Mouse (Mus musculus) layer of hippocampus, postnatal 25 days (tissue): ENCODE data around the gene Vamp8. TPM values are rescaled to one million over a fixed set of nuclear protein-coding genes. Genes with fewer than 3 reads are reported as not detected.
A peak's percentile ranks its signal among the peaks of the same experiment; 100 is the strongest.

Experiments
- DNase-seq, 2 experiments: peaks; one replicate each; pipeline ENCODE4 v3.0.0; 2022; ENCODE audit warnings: mixed read lengths in 2 of 2, low spot score in 1 of 2; ENCODE audit errors: extremely low spot score in 1 of 2
- total RNA-seq, 2 experiments: library from RNA; stranded (reverse); gene quantifications; 2 replicates each; pipeline ENCODE4 v1.2.3; 2021

Gene Vamp8
- total RNA-seq, 2 experiments from 2014 or later = 14.3 to 16.2 TPM

DNA sequence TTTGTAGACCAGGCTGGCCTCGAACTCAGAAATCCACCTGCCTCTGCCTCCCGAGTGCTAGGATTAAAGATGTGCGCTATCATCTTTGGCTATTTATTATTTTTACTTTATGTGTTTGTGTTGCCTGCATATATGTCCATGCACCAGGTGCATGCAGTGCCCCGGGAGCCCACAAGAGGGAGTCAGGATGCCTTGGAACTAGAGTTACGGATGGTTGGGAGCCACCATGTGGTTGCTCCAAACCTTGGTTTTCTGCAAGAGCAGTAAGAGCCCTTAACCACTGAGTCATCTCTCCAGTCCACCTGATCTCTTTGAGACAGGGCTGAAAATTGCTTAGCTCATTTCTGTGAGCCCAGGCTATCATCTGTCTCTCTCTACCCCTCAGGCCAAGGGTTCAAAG lies 16.6 kb upstream of the Vamp8 start:
- peak; percentile 47 to 87 for DNase-seq

DNA sequence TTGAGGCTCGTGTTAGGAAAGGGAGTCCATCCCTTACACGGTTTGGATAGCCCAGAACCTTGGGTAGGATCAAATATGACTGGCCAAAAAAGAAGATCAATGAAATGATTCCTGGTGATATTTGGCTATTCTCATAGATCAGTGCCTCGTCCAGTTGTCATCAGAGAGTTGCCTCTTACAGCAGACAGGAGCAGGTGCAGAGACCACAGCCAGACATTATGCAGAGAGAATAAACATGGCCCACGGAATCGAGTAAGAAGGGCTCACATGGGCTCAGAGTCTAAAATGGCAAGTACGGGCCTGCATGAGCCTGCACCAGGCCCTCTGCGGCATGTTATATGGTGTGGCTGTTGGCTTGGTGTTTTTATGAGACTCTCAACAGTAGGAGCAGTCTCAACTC lies 14.9 kb upstream of the Vamp8 start:
- no peak for DNase-seq

DNA sequence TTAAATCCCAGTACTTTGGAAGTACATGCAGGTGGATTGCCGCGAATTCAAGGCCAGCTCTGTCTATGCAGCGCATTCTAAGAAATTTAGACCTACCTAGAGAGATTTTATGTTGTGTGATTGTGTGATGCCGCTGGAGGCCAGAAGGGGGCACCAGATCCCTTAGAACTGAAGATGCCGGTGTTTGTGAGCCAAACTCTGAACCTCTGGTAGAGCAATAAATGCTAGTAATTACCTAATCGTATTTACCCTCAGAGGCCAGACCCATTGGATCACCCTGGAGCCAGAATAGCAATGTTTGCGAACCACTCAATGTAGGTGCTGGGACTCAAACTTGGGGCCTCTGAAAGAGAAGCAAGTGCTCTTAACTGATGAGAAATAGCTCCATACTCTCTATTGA lies 11.4 kb upstream of the Vamp8 start:
- peak; percentile 34 to 79 for DNase-seq

DNA sequence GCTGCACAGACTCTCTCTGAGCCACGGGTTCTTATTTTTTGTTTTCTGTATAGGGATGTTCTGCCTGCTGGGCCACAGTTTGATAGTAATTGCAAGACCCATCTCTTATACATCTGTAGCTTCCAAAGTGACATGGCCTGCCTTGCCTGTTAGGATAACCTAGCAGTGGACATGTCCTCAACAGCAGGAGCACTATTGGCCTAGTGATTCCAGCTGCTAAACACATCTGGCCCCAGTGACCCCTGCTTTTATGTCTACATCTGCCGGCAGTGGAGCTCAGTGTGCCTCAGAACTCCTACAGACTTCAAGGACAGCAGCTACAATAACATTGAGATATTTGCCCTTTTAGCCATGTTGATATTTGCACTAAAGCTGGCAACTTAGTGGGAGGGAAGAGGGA lies 9.5 kb upstream of the Vamp8 start:
- DNase-seq = no peak

DNA sequence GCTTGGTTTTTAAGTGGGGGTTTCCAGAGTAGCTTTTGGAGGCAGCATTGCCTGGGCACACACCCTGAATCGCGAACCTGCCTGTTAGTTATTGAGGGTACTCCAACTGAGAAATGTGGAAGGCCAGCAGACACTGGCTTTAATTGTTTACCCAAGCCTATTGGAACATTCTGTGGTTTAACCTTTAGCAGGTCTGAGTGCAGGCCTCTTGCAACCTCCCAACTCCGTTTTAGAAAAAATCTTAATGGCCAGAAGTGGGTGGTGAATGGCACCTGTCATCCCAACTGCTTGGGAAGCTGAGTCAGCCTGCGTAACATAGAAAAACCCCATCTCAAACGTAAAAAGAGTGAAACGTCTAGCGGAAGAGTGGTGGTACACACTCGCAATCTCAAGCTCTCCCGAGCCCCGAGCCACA lies 6.3 kb upstream of the Vamp8 start:
- no peak for DNase-seq

DNA sequence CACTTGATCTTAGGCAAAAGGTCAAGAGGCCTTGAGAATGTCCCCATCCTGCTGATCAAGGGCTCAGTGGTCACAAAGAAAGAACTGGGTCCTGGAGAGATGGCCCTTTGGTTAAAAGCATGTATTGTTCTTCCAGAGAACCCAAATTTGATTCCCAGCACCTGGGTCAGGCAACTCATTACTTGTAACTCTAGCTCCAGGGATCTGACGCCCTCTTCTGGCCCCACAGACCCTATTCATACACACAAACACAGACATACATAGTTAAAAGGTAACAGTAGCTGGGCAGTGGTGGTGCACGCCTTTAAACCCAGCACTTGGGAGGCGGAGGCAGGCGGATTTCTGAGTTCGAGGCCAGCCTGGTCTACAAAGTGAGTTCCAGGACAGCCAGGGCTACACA lies 1.8 kb upstream of the Vamp8 start:
- no peak for DNase-seq

DNA sequence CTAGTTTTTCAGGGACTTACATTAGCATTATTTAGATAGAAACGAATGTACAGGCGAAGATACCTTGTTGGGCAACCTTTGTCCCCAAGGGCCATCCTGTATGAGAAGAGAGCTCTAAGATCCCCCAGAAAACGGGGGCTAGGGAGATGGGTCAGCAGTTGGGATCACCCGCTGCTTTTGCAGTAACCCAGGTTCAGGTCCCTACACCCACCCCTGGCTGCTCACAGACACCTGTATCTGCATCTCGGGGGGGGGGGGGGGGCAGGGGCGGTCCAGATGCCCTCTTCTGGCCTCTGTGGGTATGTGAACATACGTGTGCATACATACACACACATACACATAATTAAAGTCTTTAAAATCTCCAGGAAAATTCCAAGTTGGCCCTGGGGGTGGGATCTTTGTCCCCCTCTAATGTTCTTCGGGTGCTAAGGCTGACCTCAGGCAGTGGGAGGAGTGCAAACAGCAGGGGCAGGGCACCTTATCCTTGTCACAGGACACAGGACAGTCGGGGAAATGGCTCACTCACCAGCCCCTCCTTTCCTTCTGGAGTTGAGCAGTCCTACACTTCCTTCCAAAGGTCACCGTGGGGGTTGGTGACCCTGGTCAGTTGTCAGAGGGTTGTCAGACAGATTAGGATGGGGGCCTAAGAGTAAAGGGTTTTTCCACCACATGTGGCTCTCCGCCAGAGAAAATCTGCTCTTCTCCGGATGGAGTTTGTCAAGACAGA lies 455 bp upstream of the Vamp8 start:
- DNase-seq = no peak

DNA sequence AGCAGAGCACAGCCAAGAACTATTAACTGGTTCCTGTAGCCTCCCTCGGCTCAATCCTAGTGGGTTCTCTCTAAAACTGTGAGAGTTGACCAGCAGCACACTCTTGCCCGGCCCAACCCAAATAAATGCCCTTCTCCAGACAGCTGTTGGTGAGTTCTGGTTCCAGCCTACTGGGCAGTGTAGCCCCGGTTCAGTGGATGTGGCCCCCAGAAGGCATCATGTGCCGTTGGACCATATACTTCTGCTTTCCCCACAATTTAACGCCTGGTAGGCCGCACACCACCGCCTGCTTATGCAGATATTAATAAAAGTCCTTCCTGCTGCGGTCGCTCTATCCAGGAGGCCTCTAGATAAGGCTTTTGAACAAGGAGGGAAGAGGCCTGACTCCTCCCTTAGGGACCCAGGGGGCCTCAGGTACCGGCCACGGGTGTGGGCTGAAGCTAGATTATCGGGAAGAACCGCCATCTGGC lies 997 bp downstream of the Vamp8 start:
- DNase-seq = peak; percentile 13 to 20

DNA sequence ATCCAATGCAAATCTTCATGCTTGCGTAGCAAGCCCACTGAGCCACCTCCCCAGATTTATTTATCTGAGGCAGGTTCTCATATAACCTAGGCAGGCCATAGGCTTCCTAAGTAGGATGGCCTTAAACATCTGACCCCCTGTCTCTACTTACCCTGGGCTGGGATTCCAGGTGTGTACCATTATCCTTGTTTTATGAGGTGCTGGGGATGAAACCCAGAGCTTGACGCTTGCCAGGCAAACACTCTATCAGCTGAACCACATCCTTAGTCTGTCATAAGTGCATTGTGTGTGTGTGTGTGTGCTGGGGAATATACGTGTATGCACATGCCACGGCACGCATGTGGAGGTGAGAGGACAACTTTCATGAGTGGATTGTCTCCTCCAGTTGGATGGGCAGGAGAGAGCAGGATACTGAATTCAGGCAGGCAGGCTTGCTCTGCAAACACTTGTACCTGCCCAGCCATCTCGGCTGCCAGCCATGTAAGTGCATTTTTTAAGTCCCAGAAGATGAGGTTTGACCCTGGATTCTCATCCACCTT lies 1.6 kb downstream of the Vamp8 start:
- DNase-seq = no peak

DNA sequence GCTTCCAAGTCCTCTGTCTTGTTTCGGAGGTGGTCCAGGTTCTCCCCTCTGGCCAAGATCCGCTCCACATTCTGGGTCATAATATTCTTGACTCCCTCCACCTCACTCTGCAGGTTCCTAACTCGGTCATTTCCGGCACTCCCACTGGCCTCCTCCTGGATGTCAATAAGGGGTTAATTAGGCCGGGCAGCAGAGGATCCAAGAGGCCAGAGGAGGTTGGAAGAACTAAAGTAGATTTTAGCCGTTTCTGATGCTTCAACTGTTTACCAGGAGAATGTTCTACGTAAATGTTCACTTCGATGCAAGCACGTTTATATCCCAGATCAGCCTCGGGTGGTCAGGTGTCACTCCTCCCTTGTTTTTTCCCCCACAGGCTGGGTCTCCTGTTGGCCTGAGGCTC lies 2.2 kb downstream of the Vamp8 start:
- DNase-seq = no peak

DNA sequence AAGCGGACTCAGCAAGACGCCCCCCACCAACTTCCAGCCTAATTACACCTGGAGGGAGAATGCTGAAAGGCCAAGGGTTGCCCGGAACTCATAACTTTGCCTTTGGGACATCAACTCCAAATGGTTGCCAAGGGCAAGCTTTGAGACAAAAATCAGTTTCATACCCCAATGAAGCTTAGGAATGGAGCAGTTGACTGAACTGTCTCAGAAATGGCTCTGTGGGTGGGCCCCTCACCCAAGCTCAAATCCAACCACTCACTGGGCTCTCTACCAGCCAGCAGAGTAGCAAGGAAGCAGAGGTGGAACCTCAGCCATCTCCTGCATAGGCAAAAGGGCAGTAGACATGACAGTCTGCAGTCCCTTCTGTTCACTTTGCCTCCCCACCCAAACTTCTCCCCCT lies 2.7 kb downstream of the Vamp8 start:
- DNase-seq = no peak

DNA sequence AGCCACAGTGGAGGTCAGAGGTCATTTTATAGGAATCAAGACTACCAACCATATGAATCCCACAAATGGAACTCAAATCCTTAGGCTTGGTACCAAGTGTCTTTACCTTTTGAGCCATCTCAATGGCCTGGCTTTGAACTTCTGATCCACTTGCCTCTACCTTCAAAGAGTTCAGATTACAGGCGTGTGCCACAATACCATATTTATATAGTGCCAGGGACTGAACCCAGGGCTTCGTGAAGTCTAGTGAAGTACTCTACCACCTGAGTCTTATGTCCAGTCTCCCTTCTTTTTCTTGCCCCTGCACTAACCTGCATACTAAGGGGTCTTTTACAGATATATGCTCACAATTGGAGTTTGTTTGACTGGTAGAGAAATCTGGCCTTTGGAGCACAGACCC lies 3.9 kb downstream of the Vamp8 start:
- DNase-seq = no peak

DNA sequence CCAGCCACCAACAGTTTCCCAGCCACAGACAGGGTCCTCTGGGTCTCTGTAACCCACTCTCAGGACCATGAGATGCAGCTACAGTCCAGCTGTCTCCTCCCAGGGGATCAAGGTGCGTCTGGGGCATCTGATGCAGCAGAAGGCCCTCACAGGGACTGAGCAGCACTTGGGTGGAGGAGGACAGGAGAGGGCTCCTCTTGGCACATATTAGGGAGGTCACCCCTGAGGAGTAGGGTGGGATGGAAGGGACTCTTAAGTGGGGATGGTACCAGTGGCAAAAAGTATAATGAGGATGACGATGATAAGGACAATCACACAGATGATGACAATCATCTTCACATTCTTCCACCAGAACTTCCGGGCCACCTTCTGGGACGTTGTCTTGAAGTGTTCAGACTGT lies 5.2 kb downstream of the Vamp8 start:
- DNase-seq = no peak

DNA sequence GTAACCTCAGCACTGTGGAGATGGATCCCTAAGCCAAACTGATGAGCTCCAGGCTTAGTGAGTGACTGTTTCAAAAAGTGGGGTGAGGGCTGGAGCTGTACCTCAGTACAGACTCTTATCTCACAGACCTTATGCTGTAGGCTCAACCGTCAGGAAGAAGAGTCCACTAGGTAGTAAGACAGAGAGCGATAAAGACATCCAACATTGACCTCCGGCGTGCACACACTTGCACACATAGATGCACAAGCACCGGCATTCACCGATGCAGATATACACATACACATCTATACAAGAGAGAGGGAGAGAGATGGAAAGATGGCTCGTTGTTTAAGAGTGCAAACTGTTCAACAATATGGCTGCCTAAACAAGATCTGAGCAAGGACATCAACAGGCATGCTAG lies 6.6 kb downstream of the Vamp8 start:
- DNase-seq = no peak

DNA sequence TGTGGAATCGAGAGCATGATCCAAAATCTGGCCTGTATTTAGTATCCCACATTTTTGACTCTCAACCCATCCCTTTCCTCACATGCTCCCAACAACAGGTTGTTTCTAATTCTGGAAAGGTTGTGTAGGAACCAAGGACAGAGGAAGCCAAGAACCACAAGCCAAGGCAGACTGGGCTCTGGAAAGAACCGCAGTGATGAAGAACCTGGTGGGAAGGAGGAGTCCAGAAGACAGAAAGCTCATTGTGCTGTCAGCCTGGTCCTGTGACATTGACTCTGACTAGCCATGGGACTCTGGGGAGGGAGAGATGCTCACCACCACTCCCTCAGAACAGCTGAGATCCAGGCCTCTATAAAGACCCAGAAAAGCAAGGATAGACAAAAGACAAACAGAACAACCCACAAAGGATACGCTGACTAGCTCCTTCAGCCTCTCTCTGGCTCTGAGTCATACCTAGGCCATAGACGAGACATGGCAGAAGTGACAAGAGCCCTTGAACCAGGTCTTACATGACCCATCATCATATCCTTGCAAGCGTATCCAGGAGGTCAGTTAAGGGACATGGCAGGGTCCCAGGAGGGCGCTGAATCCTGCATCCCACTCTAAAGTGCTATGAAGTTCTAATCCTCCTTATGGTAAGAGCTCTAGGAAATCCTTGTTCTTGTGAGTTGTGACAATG lies 7.2 kb downstream of the Vamp8 start:
- DNase-seq = no peak

DNA sequence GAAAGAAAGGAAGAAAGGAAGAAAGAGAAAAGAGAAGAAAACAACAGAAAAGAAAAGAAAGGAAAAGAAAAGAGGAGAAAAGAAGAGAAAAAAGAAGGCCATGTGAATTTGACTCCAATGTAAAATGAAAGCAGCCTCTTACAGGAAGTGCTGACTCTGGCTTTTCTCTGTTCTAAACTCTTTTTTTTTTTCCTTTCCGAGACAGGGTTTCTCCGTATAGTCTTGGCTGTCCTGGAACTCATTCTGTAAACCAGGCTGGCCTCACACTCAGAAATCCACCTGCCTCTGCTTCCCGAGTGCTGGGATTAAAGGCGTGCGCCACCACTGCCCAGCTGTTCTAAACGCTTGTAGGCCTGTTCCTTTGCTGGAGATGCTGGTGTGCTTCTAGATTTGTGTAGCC lies 8.0 kb downstream of the Vamp8 start:
- DNase-seq = no peak

DNA sequence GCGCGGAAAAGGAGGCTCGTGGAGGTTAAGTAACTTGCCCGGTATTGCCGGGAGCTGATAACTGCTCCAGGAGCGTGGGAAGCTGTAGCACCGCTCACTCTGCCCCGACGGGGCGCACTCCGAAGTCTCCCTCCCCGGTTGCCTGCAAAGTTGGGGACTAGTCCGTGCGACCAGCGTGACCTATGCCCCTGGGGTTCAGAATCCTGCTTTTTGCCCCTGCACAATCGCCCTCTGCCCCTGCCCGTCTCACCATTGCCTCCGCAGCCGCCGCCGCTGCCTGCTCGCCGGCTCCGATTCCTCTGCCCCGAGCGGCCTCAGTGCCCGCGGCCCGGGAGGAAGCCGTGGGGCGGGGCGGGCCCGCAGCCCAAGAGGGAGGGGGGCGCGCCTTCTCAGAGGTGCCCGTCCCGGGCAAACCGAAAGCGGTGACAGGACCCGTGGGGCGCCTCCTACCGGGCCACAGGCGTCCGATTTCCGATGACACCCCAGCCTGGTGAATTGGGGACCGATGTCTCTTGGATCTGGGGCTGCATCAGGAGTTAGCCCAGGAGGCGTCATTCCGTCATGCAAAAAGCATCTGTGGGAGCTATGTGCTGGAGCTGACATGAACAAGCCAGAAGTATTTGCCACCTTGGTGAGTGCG lies 10.3 kb downstream of the Vamp8 start, which contains the start of gene Vamp5:
Gene Vamp5 (minus strand): TSS at position 338 of the 640 bp plus-strand sequence.
- peak in 1 of 2 experiments; percentile 40 for DNase-seq

DNA sequence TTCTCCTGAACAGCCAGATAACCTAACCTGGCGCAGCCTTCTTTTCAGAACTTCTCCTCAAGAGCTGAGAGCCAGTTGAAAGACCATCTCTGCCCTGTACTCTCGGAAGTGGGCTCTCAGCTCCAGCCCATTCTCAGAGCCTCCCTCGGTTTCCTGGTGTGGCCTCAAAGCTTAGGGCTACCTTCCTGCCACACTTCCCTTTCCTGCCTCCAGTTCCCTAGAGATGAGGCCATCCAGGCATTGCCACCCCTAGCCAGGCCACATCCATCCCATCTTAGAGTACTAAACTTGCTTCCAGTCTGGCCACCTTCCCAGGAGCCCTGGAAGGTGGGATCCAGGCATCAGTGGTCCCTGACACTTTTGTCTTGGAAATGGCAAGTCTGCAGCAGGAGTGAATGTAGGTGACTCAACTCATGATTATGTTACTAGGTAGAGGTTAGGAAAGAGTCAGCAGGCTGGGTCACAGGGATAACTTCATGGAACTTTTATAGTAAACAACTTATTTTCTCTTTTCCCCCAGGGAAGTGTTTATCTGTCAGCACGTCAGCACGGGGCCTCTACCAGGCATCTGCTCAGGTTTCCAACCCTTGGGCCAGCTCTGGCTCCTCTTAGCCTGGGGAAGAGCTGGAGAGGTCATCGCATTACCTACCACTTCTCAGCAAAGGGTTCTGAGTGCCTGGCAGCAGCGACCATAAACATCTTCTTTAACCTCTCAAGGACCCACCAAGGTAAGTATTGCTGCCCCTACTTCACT lies 10.9 kb downstream of the Vamp8 start:
- DNase-seq = no peak

DNA sequence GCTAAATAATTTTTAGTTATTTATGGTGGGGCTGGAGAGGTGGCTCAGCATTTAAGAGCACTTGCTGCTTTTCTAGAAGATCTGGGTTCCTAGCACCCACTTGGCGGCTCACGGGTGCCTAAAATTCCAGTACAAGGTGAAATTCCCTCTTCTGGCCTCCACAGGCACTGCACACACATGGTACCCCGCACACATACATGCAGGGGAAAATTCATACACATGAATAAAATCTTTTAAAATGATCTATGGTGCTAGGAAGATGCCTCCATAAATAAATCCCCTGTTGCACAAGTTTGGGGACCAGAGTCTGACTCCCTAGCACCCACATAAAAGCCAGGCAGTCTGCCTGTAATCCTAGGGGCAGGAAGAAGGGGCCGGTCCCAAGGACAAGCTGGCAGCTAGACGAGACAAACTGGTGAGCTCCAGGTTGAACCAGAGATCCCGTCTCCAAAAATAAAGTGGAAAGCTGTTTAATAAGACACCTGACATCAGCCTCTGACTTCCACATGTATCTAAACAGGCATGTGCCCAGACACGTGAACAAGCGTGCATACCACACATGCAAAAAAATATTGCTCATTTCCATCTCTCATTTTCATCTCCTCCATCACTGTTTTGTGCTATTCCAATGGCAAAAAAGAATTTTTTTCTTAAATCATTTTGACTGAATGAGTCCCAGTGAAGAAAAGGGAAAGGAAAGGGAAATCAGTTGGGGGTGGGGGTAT lies 11.8 kb downstream of the Vamp8 start:
- no peak for DNase-seq
